Mouse (Mus musculus): ENCODE data around the gene Pigu.

- peak; percentile 5; the same call in 1 of the 2 replicates for TF ChIP-seq CTCF (IDR thresholded peaks at IDR 0.05)
- no peak for TF ChIP-seq EP300 (IDR thresholded peaks at IDR 0.05)
Observed at GRCm38 (mm10) chr2:155276621-155277175, 80.5 kb downstream of the Pigu start.
